Mouse (Mus musculus) midbrain, embryonic 15.5 days (tissue): ENCODE measurements at regions not wholly inside any gene's neighbourhood (a gene's known extent, or its start where the extent isn't known, plus 50 kb on each side); places are given as distances from the start of the nearest gene placed in this dataset.
"Not testable (repeated sequence)": the region's sequence is repeated elsewhere in the genome, so short reads cannot be mapped to it uniquely, and the experiment has no call there.

Experiments
- ATAC-seq: fragments of 200-750 bp; cut with Nextera tagmentation; replicated peaks from 2 replicates; pipeline ENCODE4 v1.8.0; 2017; ENCODE audit warnings: moderate TSS enrichment
- H3K27ac ChIP-seq: fragments of 300-500 bp; sonication (generic); 2 replicates; pipeline ENCODE4 v1.5.1; 2015; ENCODE audit warnings: mild to moderate bottlenecking, inconsistent platforms
- H3K27me3 ChIP-seq: fragments of 300-500 bp; sonication (generic); replicated peaks from 2 replicates; pipeline ENCODE4 v1.6.1; 2015; ENCODE audit warnings: inconsistent platforms
- H3K36me3 ChIP-seq: fragments of 300-500 bp; sonication (generic); replicated peaks from 2 replicates; pipeline ENCODE4 v1.6.1; 2015; ENCODE audit warnings: inconsistent platforms
- H3K4me1 ChIP-seq: fragments of 300-500 bp; sonication (generic); 2 replicates; pipeline ENCODE4 v1.6.1; 2015; ENCODE audit warnings: inconsistent platforms
- H3K4me2 ChIP-seq: fragments of 300-500 bp; sonication (generic); 2 replicates; pipeline ENCODE4 v1.6.1; 2015; ENCODE audit warnings: inconsistent platforms, mild to moderate bottlenecking, moderate library complexity
- H3K4me3 ChIP-seq: fragments of 300-500 bp; sonication (generic); 2 replicates; pipeline ENCODE4 v1.5.1; 2015; ENCODE audit warnings: mild to moderate bottlenecking, inconsistent platforms
- H3K9ac ChIP-seq: fragments of 300-500 bp; sonication (generic); 2 replicates; pipeline ENCODE4 v1.6.1; 2015; ENCODE audit warnings: mild to moderate bottlenecking, inconsistent platforms
- H3K9me3 ChIP-seq: fragments of 300-500 bp; sonication (generic); 2 replicates; pipeline ENCODE4 v1.6.1; 2016; ENCODE audit warnings: inconsistent platforms
- WGBS: fragments of 180-500 bp; shearing (Covaris S2); methylation state at CpG from one replicate; pipeline ENCODE4 v1.1.7; 2015; ENCODE audit warnings: mixed read lengths; 5-methylcytosine and 5-hydroxymethylcytosine counted together

- ATAC-seq: no peak
- Histone ChIP-seq H3K9me3 (no peaks in the 10 kb centered on the region), H3K4me3 (no peak overlapping the region), H3K27ac (no peak overlapping the region), H3K4me2 (no peak overlapping the region), H3K9ac (no peak overlapping the region), H3K36me3 (no peaks in the 10 kb centered on the region), H3K27me3 (no peaks in the 10 kb centered on the region), H3K4me1 (no peaks in the 10 kb centered on the region)
- 58% methylated on average over 2 of the region's 2 CpGs for WGBS
Measured at GRCm38 (mm10) chr7:53136513-53136912, 1121.0 kb upstream of the 1700015G11Rik start.

GRCm38 (mm10) chr7:53117666-53118065 lies 1102.1 kb upstream of the 1700015G11Rik start:
- H3K4me3 ChIP-seq: no peak overlapping the region
- ATAC-seq: no peak
- H3K27ac ChIP-seq: no peak overlapping the region

DNA sequence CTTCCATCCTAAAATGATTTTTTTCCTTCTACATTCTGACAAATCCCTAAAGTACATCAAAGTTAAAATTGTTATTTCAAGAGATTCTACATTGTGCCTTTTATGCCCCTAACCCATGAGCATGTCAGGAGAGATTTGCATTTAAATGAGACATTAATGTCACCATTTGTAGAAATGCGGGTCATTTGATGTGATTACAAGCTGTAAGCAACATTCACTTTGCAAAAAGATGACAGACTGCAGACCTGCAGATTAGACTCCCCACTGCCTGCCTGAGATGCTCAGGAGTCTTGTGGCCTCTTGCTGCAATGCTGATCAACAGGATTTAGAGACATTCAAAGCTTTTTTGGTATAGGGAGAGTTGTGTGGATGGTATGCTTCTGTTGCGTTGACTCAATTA lies 1100.3 kb upstream of the 1700015G11Rik start:
- no peak overlapping the region for H3K27ac ChIP-seq
- no peak overlapping the region for H3K4me3 ChIP-seq
- ATAC-seq: 0 out of 2 replicates have a peak, but pooled peaks have one; percentile 50
- H3K9me3 ChIP-seq: no peaks in the 10 kb centered on the region
- H3K27me3 ChIP-seq: no peaks in the 10 kb centered on the region
- no peak overlapping the region for H3K9ac ChIP-seq
- no peaks in the 10 kb centered on the region for H3K36me3 ChIP-seq
- H3K4me1 ChIP-seq: no peaks in the 10 kb centered on the region
- no peak overlapping the region for H3K4me2 ChIP-seq
- WGBS: 30% methylated on average over 2 of the region's 2 CpGs

More at GRCm38 (mm10) chr7:53117666-53118065, 1102.1 kb upstream of the 1700015G11Rik start:
- no peaks in the 10 kb centered on the region for H3K36me3 ChIP-seq
- no peak overlapping the region for H3K9ac ChIP-seq
- H3K4me1 ChIP-seq: no peaks in the 10 kb centered on the region
- no peak overlapping the region for H3K4me2 ChIP-seq
- H3K27me3 ChIP-seq: no peaks in the 10 kb centered on the region
- no peaks in the 10 kb centered on the region for H3K9me3 ChIP-seq

DNA sequence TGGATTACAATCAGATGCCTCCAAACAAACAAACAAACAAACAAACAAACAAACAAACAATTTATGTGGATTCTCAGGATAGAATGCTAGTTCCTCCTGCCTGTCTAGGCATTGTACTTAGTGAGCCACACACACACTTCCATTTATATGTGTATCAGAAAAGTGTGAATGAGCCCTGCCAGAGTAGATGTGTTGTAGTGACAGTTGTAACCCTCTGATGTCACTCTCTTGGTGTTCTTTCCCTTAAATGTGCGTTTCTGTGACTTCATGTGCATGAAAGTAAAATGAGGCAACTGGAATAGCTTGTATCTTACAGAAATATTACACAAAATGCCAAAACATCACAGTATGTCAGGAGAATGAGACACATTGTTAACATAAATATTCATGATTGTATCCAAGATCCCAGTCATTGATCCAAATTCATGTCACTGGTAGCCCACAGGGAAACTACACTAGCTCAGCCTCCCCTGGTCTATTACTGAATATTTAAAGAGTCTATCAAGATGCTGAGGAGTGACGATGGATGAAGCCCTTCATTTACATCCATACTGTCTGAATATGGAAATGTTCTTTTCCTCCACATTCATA lies 1093.8 kb upstream of the 1700015G11Rik start:
- ATAC-seq: no peak; the same call in 1 of the 2 replicates
- H3K4me2 ChIP-seq: no peak overlapping the region

DNA sequence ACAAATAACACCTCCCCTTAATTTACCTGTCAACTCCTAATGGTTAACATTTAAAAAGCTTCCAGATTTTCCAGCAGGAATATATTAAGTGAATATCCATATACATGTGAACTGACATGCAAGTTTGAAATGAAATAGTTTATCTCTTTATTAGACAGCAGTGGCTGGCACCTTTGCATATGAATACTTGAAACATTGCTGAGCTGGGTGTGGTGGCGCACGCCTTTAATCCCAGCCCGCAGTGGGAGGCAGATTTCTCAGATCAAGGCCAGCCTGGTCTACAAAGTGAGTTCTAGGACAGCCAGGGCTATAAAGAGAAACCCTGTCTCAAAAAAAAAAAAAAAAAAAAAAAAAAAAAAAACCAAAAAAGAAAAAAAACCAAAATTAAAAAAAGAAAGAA lies 1092.1 kb upstream of the 1700015G11Rik start:
- no peaks in the 10 kb centered on the region for H3K9me3 ChIP-seq
- H3K27ac ChIP-seq: no peak overlapping the region
- H3K4me3 ChIP-seq: no peak overlapping the region
- H3K27me3 ChIP-seq: no peaks in the 10 kb centered on the region
- 78% methylated on average over 3 of the region's 3 CpGs for WGBS
- H3K9ac ChIP-seq: no peak overlapping the region
- ATAC-seq: no peak
- H3K36me3 ChIP-seq: no peaks in the 10 kb centered on the region
- H3K4me2 ChIP-seq: no peak overlapping the region
- H3K4me1 ChIP-seq: no peaks in the 10 kb centered on the region

More for the DNA sequence above, 1093.8 kb upstream of the 1700015G11Rik start:
- Histone ChIP-seq H3K4me3 (no peak overlapping the region), H3K9ac (no peak overlapping the region), H3K36me3 (no peaks in the 10 kb centered on the region), H3K4me1 (no peaks in the 10 kb centered on the region), H3K9me3 (no peaks in the 10 kb centered on the region), H3K27ac (no peak overlapping the region), H3K27me3 (no peaks in the 10 kb centered on the region)
- 57% methylated on average over 2 of the region's 2 CpGs for WGBS

- not testable (repeated sequence) for H3K36me3 ChIP-seq
- 90% methylated on average over 3 of the region's 3 CpGs for WGBS
Measured at GRCm38 (mm10) chr7:53085822-53086221, 1070.3 kb upstream of the 1700015G11Rik start.

DNA sequence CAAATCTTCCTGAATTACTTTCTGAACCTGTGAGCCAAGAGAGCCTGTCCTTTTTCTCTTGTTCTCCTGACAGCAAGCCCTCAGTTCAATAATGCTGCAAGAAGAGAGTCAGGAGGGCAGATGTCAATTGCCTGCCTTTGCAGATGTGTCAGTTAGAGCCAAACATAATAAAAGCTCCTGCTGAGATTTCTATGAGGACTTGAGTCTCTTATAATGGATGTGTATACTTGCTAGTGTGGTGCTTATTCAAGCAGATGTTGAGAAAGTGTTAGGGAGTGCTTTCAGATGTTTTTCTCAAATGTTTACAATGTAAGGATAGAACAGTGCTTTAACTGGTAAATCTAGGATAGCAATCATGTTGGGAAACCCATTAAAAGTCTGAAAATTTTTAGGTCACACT lies 1055.1 kb upstream of the 1700015G11Rik start:
- H3K4me2 ChIP-seq: no peak overlapping the region
- no peak overlapping the region for H3K4me3 ChIP-seq
- no peaks in the 10 kb centered on the region for H3K36me3 ChIP-seq
- no peaks in the 10 kb centered on the region for H3K9me3 ChIP-seq
- no peak overlapping the region for H3K9ac ChIP-seq
- H3K27me3 ChIP-seq: no peaks in the 10 kb centered on the region
- no peaks in the 10 kb centered on the region for H3K4me1 ChIP-seq
- no peak for ATAC-seq
- no peak overlapping the region for H3K27ac ChIP-seq

More at GRCm38 (mm10) chr7:53085822-53086221, 1070.3 kb upstream of the 1700015G11Rik start:
- H3K27me3 ChIP-seq, H3K4me1 ChIP-seq, H3K4me3 ChIP-seq, H3K9me3 ChIP-seq, H3K9ac ChIP-seq, H3K4me2 ChIP-seq, H3K27ac ChIP-seq, ATAC-seq: not testable (repeated sequence)
